Mouse (Mus musculus) forebrain, embryonic 13.5 days (tissue): Measurements from ENCODE around the gene Nrf1. TPM values are rescaled to one million over a fixed set of nuclear protein-coding genes. Genes with fewer than 3 reads are reported as not detected.
A peak's percentile ranks its signal among the peaks of the same experiment; 100 is the strongest.

Source experiments
- ATAC-seq: fragments of 200-750 bp; cut with Nextera tagmentation; 2 replicates; pipeline ENCODE4 v1.8.0; 2017
- H3K27ac ChIP-seq: fragments of 300-500 bp; sonication (generic); 2 replicates; pipeline ENCODE4 v1.5.1; 2015; ENCODE audit warnings: inconsistent platforms, mild to moderate bottlenecking, moderate library complexity
- H3K27me3 ChIP-seq: fragments of 300-500 bp; sonication (generic); 2 replicates; pipeline ENCODE4 v1.6.1; 2015; ENCODE audit warnings: mild to moderate bottlenecking, inconsistent platforms
- H3K36me3 ChIP-seq: fragments of 300-500 bp; sonication (generic); 2 replicates; pipeline ENCODE4 v1.6.1; 2015; ENCODE audit warnings: mild to moderate bottlenecking, inconsistent platforms; ENCODE audit not compliant: poor library complexity, severe bottlenecking
- H3K4me1 ChIP-seq: fragments of 300-500 bp; sonication (generic); 2 replicates; pipeline ENCODE4 v1.6.1; 2015; ENCODE audit warnings: inconsistent platforms
- H3K4me2 ChIP-seq: fragments of 300-500 bp; sonication (generic); 2 replicates; pipeline ENCODE4 v1.6.1; 2015; ENCODE audit warnings: inconsistent platforms, mild to moderate bottlenecking, moderate library complexity
- H3K4me3 ChIP-seq: fragments of 300-500 bp; sonication (generic); 2 replicates; pipeline ENCODE4 v1.5.1; 2015; ENCODE audit warnings: mild to moderate bottlenecking, inconsistent platforms
- H3K9ac ChIP-seq: fragments of 300-500 bp; sonication (generic); 2 replicates; pipeline ENCODE4 v1.6.1; 2015; ENCODE audit warnings: mild to moderate bottlenecking, inconsistent platforms
- H3K9me3 ChIP-seq: fragments of 300-500 bp; sonication (generic); replicated peaks from 2 replicates; pipeline ENCODE4 v1.6.1; 2016; ENCODE audit warnings: inconsistent platforms
- WGBS: fragments of 180-500 bp; shearing (Covaris S2); methylation state at CpG from one replicate; pipeline ENCODE4 v1.1.7; 2015; 5-methylcytosine and 5-hydroxymethylcytosine counted together
- microRNA counts: library from miRNA; unstranded; fragments of <30 nt; microRNA quantifications from one replicate; lab custom pipeline; 2016
- microRNA-seq: library from miRNA; unstranded; fragments of <30 nt; microRNA quantifications from one replicate; pipeline ENCODE4, GENCODE M21; 2016
- polyA plus RNA-seq: library from polyadenylated mRNA; unstranded; fragments of >200 nt; fragmentation: Nextera tagmentation; extraction: Ambion mirVana; gene quantifications from 2 replicates; pipeline ENCODE4 v1.2.1, GENCODE M21; 2015

Gene Nrf1
- polyA plus RNA-seq, 1 experiment from 2014 or later: 67.3 TPM

- WGBS: 37% methylated on average over 2 of the region's 2 CpGs
- Histone ChIP-seq H3K36me3 (no peaks in the 10 kb centered on the region), H3K9ac (no peak overlapping the region), H3K4me1 (peaks cover 26% of the 10 kb centered on the region), H3K27ac (no peak overlapping the region), H3K27me3 (peaks cover 74% of the 10 kb centered on the region), H3K9me3 (no peaks in the 10 kb centered on the region), H3K4me2 (no peak overlapping the region), H3K4me3 (no peak overlapping the region)
- no peak for ATAC-seq
These were observed 132.5 kb downstream of the Nrf1 start for GRCm38 (mm10) chr6:30180321-30180720.

GRCm38 (mm10) chr6:30182038-30182437 is 134.2 kb downstream of the Nrf1 start:
- WGBS: 67% methylated on average over 6 of the region's 6 CpGs
- no peak for ATAC-seq

DNA sequence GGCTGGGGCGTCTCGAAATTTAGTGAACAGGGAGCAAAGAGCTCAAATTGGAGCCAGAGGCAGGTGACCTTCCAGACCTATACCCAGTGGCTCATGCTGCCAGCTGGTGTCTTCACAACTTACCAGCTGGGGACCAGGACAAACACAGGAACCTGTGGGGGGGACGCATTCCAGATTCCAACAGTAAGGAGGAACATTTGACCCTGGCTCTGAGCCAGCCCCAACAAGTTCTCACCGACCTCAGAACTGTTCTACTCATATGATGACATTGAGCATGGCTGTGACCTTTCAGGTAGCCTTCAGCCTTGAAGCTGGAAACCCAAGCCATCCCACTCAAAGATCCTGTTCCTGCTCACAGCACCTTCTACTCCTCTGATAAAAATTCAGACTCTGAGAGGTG is 135.8 kb downstream of the Nrf1 start:
- no peaks in the 10 kb centered on the region for H3K9me3 ChIP-seq
- H3K9ac ChIP-seq: no peak overlapping the region
- H3K27me3 ChIP-seq: peaks cover 42% of the 10 kb centered on the region
- no peaks in the 10 kb centered on the region for H3K36me3 ChIP-seq
- no peak overlapping the region for H3K27ac ChIP-seq
- peaks cover 8% of the 10 kb centered on the region; the same call in 1 of the 2 replicates for H3K4me1 ChIP-seq
- no peak overlapping the region for H3K4me2 ChIP-seq
- 80% methylated on average over 4 of the region's 4 CpGs for WGBS
- no peak for ATAC-seq
- no peak overlapping the region for H3K4me3 ChIP-seq

More at GRCm38 (mm10) chr6:30182038-30182437, 134.2 kb downstream of the Nrf1 start:
- no peaks in the 10 kb centered on the region for H3K36me3 ChIP-seq
- peaks cover 15% of the 10 kb centered on the region; the same call in 1 of the 2 replicates for H3K4me1 ChIP-seq
- H3K9ac ChIP-seq: no peak overlapping the region
- H3K27me3 ChIP-seq: peaks cover 56% of the 10 kb centered on the region
- no peak overlapping the region for H3K27ac ChIP-seq
- no peak overlapping the region for H3K4me3 ChIP-seq
- H3K9me3 ChIP-seq: no peaks in the 10 kb centered on the region
- no peak overlapping the region for H3K4me2 ChIP-seq

DNA sequence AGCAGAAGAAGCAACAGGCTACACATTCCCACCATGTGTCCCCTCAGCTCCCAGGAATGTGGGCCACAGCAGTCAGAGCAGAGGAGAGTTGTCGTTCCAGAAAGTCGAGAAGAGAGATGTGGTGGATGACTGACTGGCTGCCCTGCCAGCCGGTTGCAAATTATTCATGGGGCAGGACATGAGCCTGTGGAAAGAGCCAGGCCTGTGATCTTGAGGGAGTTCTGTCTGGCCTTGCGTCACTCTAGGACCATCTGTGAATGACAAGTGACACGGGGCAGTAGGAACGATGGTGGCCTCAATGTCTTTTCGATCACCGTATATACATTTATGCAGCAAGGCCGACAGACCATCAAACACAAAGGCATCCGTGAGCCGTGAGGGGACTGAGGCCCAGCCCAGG is 147.9 kb downstream of the Nrf1 start:
- no peak overlapping the region for H3K4me2 ChIP-seq
- H3K9ac ChIP-seq: no peak overlapping the region
- no peaks in the 10 kb centered on the region for H3K4me1 ChIP-seq
- no peak for ATAC-seq
- H3K9me3 ChIP-seq: no peaks in the 10 kb centered on the region
- 82% methylated on average over 11 of the region's 11 CpGs for WGBS
- H3K36me3 ChIP-seq: no peaks in the 10 kb centered on the region
- H3K4me3 ChIP-seq: no peak overlapping the region
- no peaks in the 10 kb centered on the region for H3K27me3 ChIP-seq
- H3K27ac ChIP-seq: no peak overlapping the region

- Histone ChIP-seq H3K4me1 (no peaks in the 10 kb centered on the region), H3K9ac (no peak overlapping the region), H3K4me3 (no peak overlapping the region), H3K9me3 (no peaks in the 10 kb centered on the region), H3K27ac (no peak overlapping the region), H3K27me3 (no peaks in the 10 kb centered on the region), H3K4me2 (no peak overlapping the region), H3K36me3 (no peaks in the 10 kb centered on the region)
- no peak for ATAC-seq
- WGBS: 85% methylated on average over 8 of the region's 8 CpGs
These were observed 148.4 kb downstream of the Nrf1 start for GRCm38 (mm10) chr6:30196143-30196542.

MicroRNAs within 50 kb of the gene (microRNA counts, 519-probe panel; counts per million panel counts)
- 177 counts per million, percentile 53 among the panel's probes with 10 or more counts for microRNA mmu-miR-182 (lab: Ali Mortazavi, UCI)
- 177 counts per million, percentile 53 among the panel's probes with 10 or more counts for microRNA mmu-miR-183 (lab: Ali Mortazavi, UCI)
- 2,343 counts per million, percentile 61 among the panel's probes with 10 or more counts for microRNA mmu-miR-96 (lab: Ali Mortazavi, UCI)

Small RNAs within 50 kb of the gene (microRNA-seq; reads per million reads assigned to microRNA genes)
- gene Mir182 (94.7 reads per million, percentile 50 among the genes with 10 or more reads in this experiment), gene Mir183 (81.8 reads per million, percentile 49 among the genes with 10 or more reads in this experiment), gene Mir96 (24.1 reads per million, percentile 33 among the genes with 10 or more reads in this experiment)

Other genes with a start within 250 kb of the Nrf1 start
- 0.92 and 1.2 TPM in 2 replicates for gene Strip2, start 131.0 kb upstream of the Nrf1 start, polyA plus RNA-seq